25 mouse cellular contexts compared by ENCODE assay signal in genomic region chr5:8416683-8417413, GRCm38 (mm10). TPM values are rescaled to one million over a fixed set of nuclear protein-coding genes. Genes with fewer than 3 reads are reported as not detected.
DNase-seq lines count a peak whose midpoint lies in the region; ATAC-seq and TF ChIP-seq lines count a peak whose summit lies in the region.
"Had no signal": no experiment of that assay in that cellular context is flagged by ENCODE, and none has a peak within 500 bp of the region (broad histone marks: within the 10 kb centered on the region; RNA-seq: fewer than 3 reads in every experiment).

No protein-coding gene starts in this region.

- no peak for TF ChIP-seq RAD21 in CH12.LX (IDR thresholded peaks at IDR 0.05; ENCODE audit: low read depth, low read length)

- no peak; the same call in 1 of the 2 replicates for TF ChIP-seq EP300 in CH12.LX (IDR thresholded peaks at IDR 0.05; ENCODE audit: low read length)

- 0 out of 2 replicates have a peak, but pooled peaks cover 3% of the 10 kb centered on the region for H3K4me1 ChIP-seq in kidney, postnatal 0 days (replicated peaks; ENCODE audit: insufficient read depth, low read length)
- H3K4me1 ChIP-seq in kidney, adult 2 months (ENCODE audit: control insufficient read depth, insufficient read depth, low read length), result no peaks in the 10 kb centered on the region
- peaks cover 2 to 61% of the 10 kb centered on the region in 2 experiments; a peak in 3 of 4 replicates for H3K4me1 ChIP-seq in CH12.LX (ENCODE audit: control insufficient read depth in 1 of 2, insufficient read depth in 2 of 2)

- 0 out of 2 replicates have a peak, but pooled peaks cover 8% of the 10 kb centered on the region for H3K36me3 ChIP-seq in kidney, postnatal 0 days (ENCODE audit: insufficient read depth, low read length)
- H3K36me3 ChIP-seq in kidney, adult 2 months (ENCODE audit: control insufficient read depth, insufficient read depth, low read length), result no peaks in the 10 kb centered on the region
- H3K36me3 ChIP-seq in CH12.LX (replicated peaks in 1 of 2; ENCODE audit: control insufficient read depth in 1 of 2, insufficient read depth in 1 of 2, low read length in 1 of 2), result peaks cover 23 to 80% of the 10 kb centered on the region in 2 experiments

- H3K9me3 ChIP-seq in kidney, postnatal 0 days (replicated peaks; ENCODE audit: low read length), result no peaks in the 10 kb centered on the region
- no peaks in the 10 kb centered on the region for H3K9me3 ChIP-seq in CH12.LX (replicated peaks; ENCODE audit: low read length)
- H3K9me3 ChIP-seq: embryonic facial prominence, embryonic 15.5 days; forebrain, embryonic 15.5 days; heart, embryonic 15.5 days; hindbrain, embryonic 13.5 days; limb, embryonic 15.5 days; midbrain, embryonic 13.5 days had no signal

- peak; percentile 57 for ATAC-seq in kidney, postnatal 0 days (replicated peaks; ENCODE audit: low FRiP score, low read depth)
- ATAC-seq: forebrain, embryonic 15.5 days; inflammation-experienced regulatory T-cells, adult 6 months; midbrain, embryonic 13.5 days had no signal

- DNase-seq in kidney, postnatal 0 days (ENCODE audit: low spot score), result peak; percentile 31
- no peak for DNase-seq in kidney, adult 2 months
- DNase-seq in 3T3-L1 (ENCODE audit: low read depth, low spot score), result peak; percentile 35
- DNase-seq in CH12.LX (ENCODE audit: extremely low read depth), result no peak
- DNase-seq in induced T-regulatory cell, adult 2 months (ENCODE audit: low read depth), result peak; percentile 34
- DNase-seq in testis, postnatal 14 days (ENCODE audit: low spot score), result no peak
- DNase-seq in layer of hippocampus, adult 18-20 months (ENCODE audit: low spot score in 2 of 2), result no peak
- DNase-seq: adrenal gland, adult 2 months; cerebellum, adult 11-12 months; cerebellum, postnatal 25 days; embryo, embryonic 11 days; heart, postnatal 36 days; kidney, adult 8-10 months; right cerebral cortex, postnatal 14 days; thymus, postnatal 25 days had no signal

- no peak for TF ChIP-seq CTCF in kidney, postnatal 0 days (IDR thresholded peaks at IDR 0.05; ENCODE audit: low read depth)
- TF ChIP-seq CTCF in kidney, adult 2 months (conservative IDR thresholded peaks at IDR 0.05; ENCODE audit: insufficient read depth, insufficient read length, low read depth, low read length), result no peak
- no peak for TF ChIP-seq CTCF in CH12.LX (conservative IDR thresholded peaks at IDR 0.05 in 1 of 2, IDR thresholded peaks at IDR 0.05 in 1 of 2; ENCODE audit: low read depth in 2 of 2, low read length in 2 of 2)

- WGBS in kidney, postnatal 0 days, result 80% methylated on average over 3 of the region's 3 CpGs
- whole genome bisulfite sequencing in kidney, adult 2 months, result 78% methylated on average over 3 of the region's 3 CpGs

- peaks cover 59% of the 10 kb centered on the region for H3K79me2 ChIP-seq in CH12.LX (replicated peaks; ENCODE audit: control insufficient read depth, extremely low read depth, insufficient read depth, poor library complexity, severe bottlenecking)

- no peak overlapping the region for H3K4me2 ChIP-seq in kidney, postnatal 0 days (ENCODE audit: low read length)
- H3K4me2 ChIP-seq in CH12.LX (ENCODE audit: insufficient read depth, low read depth, poor library complexity, severe bottlenecking), result peak overlapping the region; percentile 44; the same call in 1 of the 2 replicates
- H3K4me2 ChIP-seq: embryonic facial prominence, embryonic 15.5 days; forebrain, embryonic 15.5 days; heart, embryonic 15.5 days; hindbrain, embryonic 13.5 days; limb, embryonic 15.5 days; midbrain, embryonic 13.5 days had no signal

- H3K4me3 ChIP-seq in kidney, postnatal 0 days (replicated peaks; ENCODE audit: low read depth, low read length), result no peak overlapping the region
- no peak overlapping the region for H3K4me3 ChIP-seq in kidney, adult 2 months (ENCODE audit: insufficient read depth, low read depth, low read length)
- no peak overlapping the region for H3K4me3 ChIP-seq in CH12.LX (replicated peaks in 1 of 3; ENCODE audit: low read depth in 2 of 3, low read length in 2 of 3, poor library complexity in 1 of 3)
- H3K4me3 ChIP-seq: embryonic facial prominence, embryonic 15.5 days; forebrain, embryonic 15.5 days; heart, embryonic 15.5 days; hindbrain, embryonic 13.5 days; left cerebral cortex, adult 2 months; limb, embryonic 15.5 days; midbrain, embryonic 13.5 days had no signal

- in situ Hi-C loops in CH12.LX (cut with MboI; ENCODE audit: low pct_ligation_motif_present, low pct_unique_long_range_greater_than_20kb, low sequenced_read_pairs), result no loop called here

- 0 out of 2 replicates have a peak overlapping the region, but pooled peaks have one; percentile 37 for H3K27ac ChIP-seq in kidney, postnatal 0 days
- no peak overlapping the region for H3K27ac ChIP-seq in kidney, adult 2 months (ENCODE audit: insufficient read depth, low read depth, low read length)
- H3K27ac ChIP-seq in CH12.LX (ENCODE audit: insufficient read depth, low read depth), result no peak overlapping the region
- H3K27ac ChIP-seq: embryonic facial prominence, embryonic 15.5 days; forebrain, embryonic 15.5 days; heart, embryonic 15.5 days; hindbrain, embryonic 13.5 days; left cerebral cortex, adult 2 months; limb, embryonic 15.5 days; liver, embryonic 14.5 days; macrophage; midbrain, embryonic 13.5 days had no signal

- dilution Hi-C loops in CH12.LX (cut with MboI; ENCODE audit: extremely low pct_ligation_motif_present, extremely low pct_unique_long_range_greater_than_20kb, low sequenced_read_pairs), result no loop called here

- TF ChIP-seq POLR2A in kidney, adult 2 months (IDR thresholded peaks at IDR 0.05; ENCODE audit: low read depth, low read length), result no peak
- no peak for TF ChIP-seq POLR2A in CH12.LX (IDR thresholded peaks at IDR 0.05; ENCODE audit: low read depth, low read length)

- no peak overlapping the region for H3K9ac ChIP-seq in kidney, postnatal 0 days (ENCODE audit: low read depth, low read length)
- no peak overlapping the region for H3K9ac ChIP-seq in CH12.LX (ENCODE audit: insufficient read depth, low read depth)
- H3K9ac ChIP-seq: embryonic facial prominence, embryonic 15.5 days; forebrain, embryonic 15.5 days; heart, embryonic 15.5 days; hindbrain, embryonic 13.5 days; limb, embryonic 15.5 days; liver, embryonic 14.5 days; midbrain, embryonic 13.5 days had no signal

- no peaks in the 10 kb centered on the region for H3K27me3 ChIP-seq in kidney, postnatal 0 days (ENCODE audit: insufficient read depth, low read length)
- no peaks in the 10 kb centered on the region for H3K27me3 ChIP-seq in kidney, adult 2 months (replicated peaks; ENCODE audit: control insufficient read depth, insufficient read depth, low read length)
- no peaks in the 10 kb centered on the region for H3K27me3 ChIP-seq in CH12.LX (replicated peaks)
- H3K27me3 ChIP-seq: embryonic facial prominence, embryonic 15.5 days; forebrain, embryonic 15.5 days; heart, embryonic 15.5 days; hindbrain, embryonic 13.5 days; limb, embryonic 15.5 days; midbrain, embryonic 13.5 days had no signal

TF ChIP-seq in CH12.LX, 34 proteins besides CTCF, POLR2A, EP300 and RAD21:
- TF ChIP-seq IRF4 (IDR thresholded peaks at IDR 0.05; ENCODE audit: low read depth, low read length), result peak; percentile 55
- TF ChIP-seq MAFK (IDR thresholded peaks at IDR 0.05; ENCODE audit: insufficient replicate concordance, low read length), result peak; percentile 50; the same call in 1 of the 2 replicates
- TF ChIP-seq MEF2A (IDR thresholded peaks at IDR 0.05; ENCODE audit: borderline replicate concordance, low read depth, low read length), result 0 out of 2 replicates have a peak, but pooled peaks have one; percentile 23
- no peak for TF ChIP-seq GABPA (IDR thresholded peaks at IDR 0.05; ENCODE audit: insufficient replicate concordance, low read depth, low read length)

RNA-seq across cellular contexts. Expression of gene Dbf4, which starts 5.7 kb away (rescaled TPM):
- 23.7 and 24.3 TPM in 2 replicates for polyA plus RNA-seq in kidney, postnatal 0 days (2015; fragmentation: Nextera tagmentation; extraction: Ambion mirVana)
- 0.72 and 1.1 TPM in 2 replicates for polyA plus RNA-seq in kidney, adult 2 months (2012; rRNA removed)
- total RNA-seq in CH12.LX (2012; rRNA removed) (50.0 and 59.8 TPM in 2 replicates), CH12.LX (2014; rRNA removed) (119 and 143 TPM in 2 replicates)
- 96.6 and 103 TPM in 2 replicates for polyA plus RNA-seq in CH12.LX (2012; ENCODE audit: insufficient read length, low read depth)
- total RNA-seq in layer of hippocampus, adult 18-20 months (2021), result 1 to 10 TPM; 1.1 to 1.4 TPM

RNA-seq across cellular contexts. Expression of gene Slc25a40, which starts 5.8 kb away (rescaled TPM):
- 10.3 and 11.2 TPM in 2 replicates for polyA plus RNA-seq in kidney, postnatal 0 days (2015; fragmentation: Nextera tagmentation; extraction: Ambion mirVana)
- 2.0 and 2.2 TPM in 2 replicates for polyA plus RNA-seq in kidney, adult 2 months (2012; rRNA removed)
- 5.0 and 7.0 TPM in 2 replicates for total RNA-seq in CH12.LX (2012; rRNA removed)
- 11.1 and 14.6 TPM in 2 replicates for total RNA-seq in CH12.LX (2014; rRNA removed)
- polyA plus RNA-seq in CH12.LX (2012; ENCODE audit: insufficient read length, low read depth), result 9.9 and 10.2 TPM in 2 replicates
- 10 to 100 TPM; 11.5 to 12.2 TPM for total RNA-seq in layer of hippocampus, adult 18-20 months (2021)

RNA-seq across cellular contexts. Expression of gene Adam22, which starts 48.9 kb away (rescaled TPM):
- polyA plus RNA-seq in kidney, postnatal 0 days (2015; fragmentation: Nextera tagmentation; extraction: Ambion mirVana), result 7.4 and 7.7 TPM in 2 replicates
- 1.3 and 1.5 TPM in 2 replicates for polyA plus RNA-seq in kidney, adult 2 months (2012; rRNA removed)
- total RNA-seq in CH12.LX (2012; rRNA removed) (0.38 and 0.55 TPM in 2 replicates), CH12.LX (2014; rRNA removed) (0.07 and 0.16 TPM in 2 replicates)
- polyA plus RNA-seq in CH12.LX (2012; ENCODE audit: insufficient read length, low read depth), result 0.14 and 0.19 TPM in 2 replicates
- total RNA-seq in layer of hippocampus, adult 18-20 months (2021), result 100 to 1,000 TPM; 156 to 160 TPM

Comparison
In these comparisons a context has a peak if more than half of its experiments do, and no peak if none do; other contexts are left out.
1. DNase-seq: peak in kidney, postnatal 0 days (single experiment), 3T3-L1 (single experiment) and induced T-regulatory cell, adult 2 months (single experiment); none in kidney, adult 2 months (single experiment), CH12.LX (single experiment), testis, postnatal 14 days (single experiment) and layer of hippocampus, adult 18-20 months (0 of 2).
2. RNA of gene Dbf4, which starts 5.7 kb away (polyA plus RNA-seq): 96.6 to 103 TPM in CH12.LX and 23.7 to 24.3 TPM in kidney, postnatal 0 days; 0.72 to 1.1 TPM in kidney, adult 2 months; every median in the first group is over 10 times any median in the second.